In the genomic region with DNA sequence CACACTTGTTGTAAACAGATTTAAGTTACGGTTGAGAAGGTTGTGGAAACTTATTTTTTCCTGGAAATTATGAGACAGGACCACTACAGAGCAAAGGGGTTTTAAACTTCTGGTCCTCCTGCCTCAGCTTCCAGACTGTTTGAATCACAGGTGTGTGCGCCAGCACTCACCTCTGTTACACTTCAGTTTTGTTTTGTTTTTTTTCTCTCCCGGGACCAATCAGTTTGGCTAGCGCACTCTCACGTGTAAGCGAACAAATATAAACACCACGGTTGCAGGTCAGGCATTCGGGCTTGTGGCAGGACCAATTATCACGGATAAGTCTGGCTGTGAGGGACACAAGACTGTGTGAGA, we compare ENCODE assay signal across 8 mouse cellular contexts. TPM values are rescaled to one million over a fixed set of nuclear protein-coding genes. Genes with fewer than 3 reads are reported as not detected.
DNase-seq lines count a peak whose midpoint lies in the region; ATAC-seq and TF ChIP-seq lines count a peak whose summit lies in the region.

No protein-coding gene starts in this region.

- peak overlapping the region; percentile 66 for H3K4me2 ChIP-seq in heart, embryonic 11.5 days
- H3K4me2 ChIP-seq in forebrain, embryonic 14.5 days (ENCODE audit: low read length) = peak overlapping the region; percentile 84
- peak overlapping the region; percentile 67 for H3K4me2 ChIP-seq in liver, embryonic 16.5 days (ENCODE audit: low read depth, low read length)

- DNase-seq in heart, adult 8-10 months (ENCODE audit: low spot score) = no peak
- no peak for DNase-seq in forebrain, embryonic 14.5 days (ENCODE audit: low spot score)
- DNase-seq in urinary bladder, postnatal 14 days (ENCODE audit: low spot score) = no peak
- no peak for DNase-seq in left cerebral cortex, adult 8-10 months (ENCODE audit: low spot score in 2 of 2)

- H3K27ac ChIP-seq in heart, embryonic 11.5 days (ENCODE audit: low read depth, low read length) = peak overlapping the region; percentile 90
- peak overlapping the region; percentile 63 for H3K27ac ChIP-seq in forebrain, embryonic 14.5 days (ENCODE audit: low read depth, low read length)
- peak overlapping the region; percentile 87 for H3K27ac ChIP-seq in liver, embryonic 16.5 days (ENCODE audit: low read length)

- TF ChIP-seq CTCF in E14TG2a.4 (conservative IDR thresholded peaks at IDR 0.05; ENCODE audit: low read length) = no peak

- peaks cover 20% of the 10 kb centered on the region; the same call in 1 of the 2 replicates for H3K4me1 ChIP-seq in heart, embryonic 11.5 days (ENCODE audit: control insufficient read depth, insufficient read depth, low read length)
- peaks cover 62% of the 10 kb centered on the region for H3K4me1 ChIP-seq in E14TG2a.4 (replicated peaks; ENCODE audit: low read depth, low read length)
- 0 out of 2 replicates have a peak, but pooled peaks cover 4% of the 10 kb centered on the region for H3K4me1 ChIP-seq in forebrain, embryonic 14.5 days (ENCODE audit: control insufficient read depth, insufficient read depth, low read length)
- H3K4me1 ChIP-seq in liver, embryonic 16.5 days (ENCODE audit: control insufficient read depth, low read depth, low read length) = peaks cover 14% of the 10 kb centered on the region

- H3K36me3 ChIP-seq in heart, embryonic 11.5 days (ENCODE audit: control insufficient read depth, insufficient read depth, low read length) = no peaks in the 10 kb centered on the region
- peaks cover 21% of the 10 kb centered on the region for H3K36me3 ChIP-seq in E14TG2a.4 (ENCODE audit: insufficient read depth, low read length)
- no peaks in the 10 kb centered on the region for H3K36me3 ChIP-seq in forebrain, embryonic 14.5 days (ENCODE audit: control insufficient read depth, insufficient read depth, low read length)
- H3K36me3 ChIP-seq in liver, embryonic 16.5 days (ENCODE audit: control insufficient read depth, insufficient read depth) = no peaks in the 10 kb centered on the region

- H3K9ac ChIP-seq in heart, embryonic 11.5 days (ENCODE audit: low read depth, low read length) = peak overlapping the region; percentile 78
- H3K9ac ChIP-seq in forebrain, embryonic 14.5 days (ENCODE audit: low read length) = peak overlapping the region; percentile 75
- peak overlapping the region; percentile 85 for H3K9ac ChIP-seq in liver, embryonic 16.5 days (ENCODE audit: low read depth, low read length)

- no peaks in the 10 kb centered on the region for H3K27me3 ChIP-seq in heart, embryonic 11.5 days (ENCODE audit: control insufficient read depth, insufficient read depth, low read length)
- H3K27me3 ChIP-seq in E14TG2a.4 (ENCODE audit: insufficient read depth, low read length) = no peaks in the 10 kb centered on the region
- H3K27me3 ChIP-seq in forebrain, embryonic 14.5 days (replicated peaks; ENCODE audit: control insufficient read depth, insufficient read depth, low read length) = no peaks in the 10 kb centered on the region
- H3K27me3 ChIP-seq in liver, embryonic 16.5 days (ENCODE audit: control insufficient read depth, insufficient read depth, low read depth, low read length) = no peaks in the 10 kb centered on the region

- peak overlapping the region; percentile 91 for H3K4me3 ChIP-seq in heart, embryonic 11.5 days (ENCODE audit: low read depth, low read length)
- peak overlapping the region; percentile 95 for H3K4me3 ChIP-seq in E14TG2a.4 (replicated peaks; ENCODE audit: low read length)
- H3K4me3 ChIP-seq in forebrain, embryonic 14.5 days (ENCODE audit: low read depth, low read length) = peak overlapping the region; percentile 97
- peak overlapping the region; percentile 96 for H3K4me3 ChIP-seq in liver, embryonic 16.5 days (ENCODE audit: low read depth, low read length)

- no peak for ATAC-seq in heart, embryonic 11.5 days (replicated peaks; ENCODE audit: insufficient number of reproducible peaks, low FRiP score, low TSS enrichment)
- no peak for ATAC-seq in forebrain, embryonic 14.5 days
- ATAC-seq in liver, embryonic 16.5 days (ENCODE audit: low read depth) = no peak
- ATAC-seq in granulocyte monocyte progenitor cell, adult 5-6 weeks (replicated peaks; ENCODE audit: poor library complexity, severe bottlenecking) = no peak

- WGBS in heart, embryonic 11.5 days (ENCODE audit: insufficient replicate concordance) = 2% methylated on average over 9 of the region's 9 CpGs
- 3% methylated on average over 9 of the region's 9 CpGs for WGBS in forebrain, embryonic 14.5 days
- WGBS in liver, embryonic 16.5 days (ENCODE audit: insufficient replicate concordance) = 2% methylated on average over 9 of the region's 9 CpGs

- H3K9me3 ChIP-seq in heart, embryonic 11.5 days (replicated peaks; ENCODE audit: control insufficient read depth, low read length) = no peaks in the 10 kb centered on the region
- no peaks in the 10 kb centered on the region for H3K9me3 ChIP-seq in E14TG2a.4 (ENCODE audit: low read length)
- H3K9me3 ChIP-seq in forebrain, embryonic 14.5 days (replicated peaks; ENCODE audit: control insufficient read depth, low read length) = no peaks in the 10 kb centered on the region
- no peaks in the 10 kb centered on the region for H3K9me3 ChIP-seq in liver, embryonic 16.5 days (replicated peaks; ENCODE audit: control insufficient read depth, low read length)

RNA-seq across cellular contexts. Expression of gene Wee1, which starts 0.7 kb away (rescaled TPM):
- 25.0 and 25.9 TPM in 2 replicates for polyA plus RNA-seq in heart, embryonic 11.5 days (2014; fragmentation: Nextera tagmentation; extraction: Ambion mirVana)
- total RNA-seq in heart, adult 8-10 months (2022) = 10 to 100 TPM in 2 of 4 experiments, 1 to 10 TPM in 2; 9.4 to 15.2 (median 11.6) TPM
- polyA plus RNA-seq in forebrain, embryonic 14.5 days (2014; fragmentation: Nextera tagmentation; extraction: Ambion mirVana) = 11.7 and 13.3 TPM in 2 replicates
- 6.5 and 6.6 TPM in 2 replicates for polyA plus RNA-seq in liver, embryonic 16.5 days (2015; fragmentation: Nextera tagmentation; extraction: Ambion mirVana)
- 50.6 and 50.9 TPM in 2 replicates for total RNA-seq in granulocyte monocyte progenitor cell, adult 5-6 weeks (2014; fragmentation: Nextera tagmentation)
- total RNA-seq in granulocyte monocyte progenitor cell, adult 5-6 weeks (2017) = 31.9 and 33.1 TPM in 2 replicates
- total RNA-seq in left cerebral cortex, adult 8-10 months (2022) = 10 to 100 TPM; 21.0 to 24.7 (median 22.3) TPM
